Mouse (Mus musculus) hindbrain, embryonic 14.5 days (tissue): Measurements from ENCODE around the gene Alkbh5. TPM values are rescaled to one million over a fixed set of nuclear protein-coding genes. Genes with fewer than 3 reads are reported as not detected.
A peak's percentile ranks its signal among the peaks of the same experiment; 100 is the strongest.

Experiments used
- ATAC-seq: fragments of 200-750 bp; cut with Nextera tagmentation; 2 replicates; pipeline ENCODE4 v1.8.0; 2017; ENCODE audit warnings: moderate number of reproducible peaks, mild to moderate bottlenecking, moderate TSS enrichment, moderate library complexity; ENCODE audit not compliant: low FRiP score
- DNase-seq: peaks from one replicate; pipeline ENCODE4 v3.0.0-alpha.2; 2015; ENCODE audit warnings: low spot score
- H3K27ac ChIP-seq: fragments of 300-500 bp; sonication (generic); 2 replicates; pipeline ENCODE4 v1.5.1; 2014; ENCODE audit warnings: mild to moderate bottlenecking, moderate library complexity
- H3K27me3 ChIP-seq: fragments of 300-500 bp; sonication (generic); 2 replicates; pipeline ENCODE4 v1.6.1; 2014; ENCODE audit warnings: mild to moderate bottlenecking, low read length, mixed read lengths; ENCODE audit not compliant: control insufficient read depth, insufficient read depth
- H3K36me3 ChIP-seq: fragments of 300-500 bp; sonication (generic); replicated peaks from 2 replicates; pipeline ENCODE4 v1.6.1; 2014; ENCODE audit not compliant: control insufficient read depth, insufficient read depth
- H3K4me1 ChIP-seq: fragments of 300-500 bp; sonication (generic); replicated peaks from 2 replicates; pipeline ENCODE4 v1.6.1; 2014; ENCODE audit warnings: antibody characterized with exemption, low read length, mixed read lengths; ENCODE audit not compliant: control insufficient read depth, insufficient read depth
- H3K4me2 ChIP-seq: fragments of 300-500 bp; sonication (generic); replicated peaks from 2 replicates; pipeline ENCODE4 v1.6.1; 2014; ENCODE audit warnings: mild to moderate bottlenecking, moderate library complexity
- H3K4me3 ChIP-seq: fragments of 300-500 bp; sonication (generic); replicated peaks from 2 replicates; pipeline ENCODE4 v1.5.1; 2014; ENCODE audit warnings: mild to moderate bottlenecking, low read length
- H3K9ac ChIP-seq: fragments of 300-500 bp; sonication (generic); 2 replicates; pipeline ENCODE4 v1.6.1; 2014
- H3K9me3 ChIP-seq: fragments of 300-500 bp; sonication (generic); 2 replicates; pipeline ENCODE4 v1.6.1; 2016; ENCODE audit warnings: low read length; ENCODE audit not compliant: control insufficient read depth
- WGBS: fragments of 180-500 bp; shearing (Covaris S2); extraction: QIAGEN DNeasy Blood & Tissue Kit; methylation state at CpG from one replicate; pipeline ENCODE4 v1.1.7; 2014; 5-methylcytosine and 5-hydroxymethylcytosine counted together
- polyA plus RNA-seq: library from polyadenylated mRNA; unstranded; fragments of >200 nt; fragmentation: Nextera tagmentation; extraction: Ambion mirVana; gene quantifications from 2 replicates; pipeline ENCODE4 v1.2.1, GENCODE M21; 2014

The Alkbh5 gene
- polyA plus RNA-seq, 1 experiment from 2014 or later: 20.4 TPM

GRCm38 (mm10) chr11:60518305-60518704 lies 17.9 kb upstream of the Alkbh5 start:
- DNase-seq (no peak), ATAC-seq (no peak)
- Histone ChIP-seq H3K4me1 (no peaks in the 10 kb centered on the region), H3K36me3 (no peaks in the 10 kb centered on the region), H3K4me2 (no peak overlapping the region), H3K9ac (no peak overlapping the region), H3K9me3 (no peaks in the 10 kb centered on the region), H3K27me3 (no peaks in the 10 kb centered on the region), H3K4me3 (no peak overlapping the region), H3K27ac (no peak overlapping the region)
- WGBS: 82% methylated on average over 4 of the region's 4 CpGs

GRCm38 (mm10) chr11:60522027-60522426 lies 14.2 kb upstream of the Alkbh5 start:
- Histone ChIP-seq H3K9ac (no peak overlapping the region), H3K27me3 (no peaks in the 10 kb centered on the region), H3K9me3 (no peaks in the 10 kb centered on the region), H3K4me3 (no peak overlapping the region), H3K4me1 (no peaks in the 10 kb centered on the region), H3K36me3 (no peaks in the 10 kb centered on the region), H3K27ac (no peak overlapping the region), H3K4me2 (no peak overlapping the region)
- no peak for DNase-seq
- WGBS: 84% methylated on average over 5 of the region's 5 CpGs
- ATAC-seq: no peak

DNA sequence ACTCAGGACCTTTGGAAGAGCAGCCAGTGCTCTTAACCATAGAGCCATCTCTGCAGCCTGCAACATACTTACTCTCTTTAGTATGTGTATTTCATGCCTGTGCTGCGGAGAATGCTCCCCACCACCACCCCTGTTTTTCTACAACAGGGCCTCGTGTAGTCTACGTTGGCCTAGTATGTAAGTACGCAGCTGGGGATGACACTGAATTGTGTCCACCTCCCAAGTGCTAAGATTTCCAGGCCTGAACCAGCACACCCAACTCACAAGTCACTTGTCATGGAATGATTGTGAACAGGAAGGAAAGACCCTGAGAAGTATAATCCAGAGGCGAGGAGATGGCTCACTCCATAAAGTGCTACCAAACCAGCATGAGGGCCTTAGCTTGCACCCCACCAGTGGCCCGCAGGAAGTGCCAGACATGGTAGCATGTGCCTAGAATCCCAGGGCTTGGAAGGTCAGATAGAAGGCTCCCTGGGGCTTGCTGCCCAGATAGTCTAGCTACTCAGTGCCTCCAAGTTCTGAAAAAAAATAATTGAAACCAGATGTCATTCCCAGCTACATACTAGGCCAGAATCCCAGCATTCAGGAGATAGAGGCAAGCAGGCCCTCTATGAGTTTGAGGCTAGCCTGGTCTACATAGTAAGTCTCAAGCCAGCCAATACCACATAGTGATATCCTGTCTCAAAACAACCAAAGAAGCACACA lies 13.4 kb upstream of the Alkbh5 start:
- no peak for ATAC-seq
- 92% methylated on average over 6 of the region's 6 CpGs for WGBS
- H3K27ac ChIP-seq: no peak overlapping the region
- no peak overlapping the region for H3K4me3 ChIP-seq
- no peaks in the 10 kb centered on the region for H3K9me3 ChIP-seq
- no peaks in the 10 kb centered on the region for H3K36me3 ChIP-seq
- H3K4me2 ChIP-seq: no peak overlapping the region
- H3K27me3 ChIP-seq: no peaks in the 10 kb centered on the region
- no peaks in the 10 kb centered on the region for H3K4me1 ChIP-seq
- no peak for DNase-seq
- no peak overlapping the region for H3K9ac ChIP-seq

DNA sequence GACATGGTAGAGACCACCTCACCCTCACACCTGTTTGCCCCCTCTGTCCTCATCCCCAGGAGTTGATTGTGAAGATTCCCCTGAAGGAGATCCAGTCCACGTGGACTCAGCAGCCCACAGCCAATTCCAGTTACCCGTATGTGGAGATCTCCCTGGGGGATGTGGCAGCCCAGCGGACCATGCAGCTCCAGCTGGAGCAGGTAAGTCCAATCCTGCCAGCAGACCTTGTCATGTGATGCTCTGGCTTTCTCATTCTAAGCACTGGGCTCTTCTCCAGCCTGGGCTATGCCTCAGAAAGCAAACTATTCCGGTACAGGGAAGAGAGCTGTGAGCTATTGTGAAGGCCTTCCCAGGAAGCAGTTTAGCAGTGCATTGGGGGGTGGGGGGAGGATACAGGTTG lies 9.7 kb upstream of the Alkbh5 start:
- DNase-seq (no peak), ATAC-seq (no peak)
- Histone ChIP-seq H3K9me3 (no peaks in the 10 kb centered on the region), H3K27me3 (no peaks in the 10 kb centered on the region), H3K36me3 (no peaks in the 10 kb centered on the region), H3K4me2 (no peak overlapping the region), H3K9ac (no peak overlapping the region), H3K4me3 (no peak overlapping the region), H3K4me1 (no peaks in the 10 kb centered on the region), H3K27ac (no peak overlapping the region)
- WGBS: 68% methylated on average over 4 of the region's 4 CpGs

GRCm38 (mm10) chr11:60535676-60536075 lies 505 bp upstream of the Alkbh5 start:
- Histone ChIP-seq H3K4me1 (peaks cover 26% of the 10 kb centered on the region), H3K4me2 (peak overlapping the region; percentile 80), H3K4me3 (peak overlapping the region; percentile 80; the same call in 1 of the 2 replicates), H3K27me3 (no peaks in the 10 kb centered on the region), H3K9me3 (no peaks in the 10 kb centered on the region), H3K27ac (peak overlapping the region; percentile 99), H3K36me3 (no peaks in the 10 kb centered on the region), H3K9ac (peak overlapping the region; percentile 68)
- ATAC-seq (no peak), DNase-seq (no peak)
- WGBS: 87% methylated on average over 2 of the region's 2 CpGs

DNA sequence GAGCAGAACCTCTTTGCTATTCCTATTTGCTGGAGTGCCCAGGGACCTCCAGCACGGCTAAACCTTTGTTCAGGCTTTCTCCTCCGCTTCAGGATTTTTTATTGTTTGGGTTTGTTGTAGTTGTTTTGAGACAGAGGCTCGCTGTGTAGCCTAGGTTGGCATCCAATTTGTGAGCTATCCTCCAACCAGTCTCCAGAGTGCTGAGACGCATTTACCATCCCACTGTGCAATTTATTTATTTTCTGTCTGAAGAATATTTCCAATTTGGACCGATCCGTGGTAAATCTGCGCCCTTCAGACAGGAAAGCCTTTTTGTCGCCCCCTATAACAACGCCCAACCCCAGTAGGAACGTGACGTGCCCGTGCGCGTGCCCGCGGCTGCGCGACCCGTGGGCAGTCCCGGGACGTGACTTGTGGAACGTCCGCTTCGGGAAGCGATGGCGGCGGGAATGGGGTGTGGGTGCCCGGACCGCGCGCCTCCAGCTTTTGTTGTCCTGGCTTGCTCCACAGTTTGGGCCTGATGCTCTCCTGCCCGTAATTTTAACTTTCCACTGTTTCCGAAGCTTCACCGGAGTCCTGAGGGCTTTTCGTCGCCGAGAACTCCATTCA lies 782 bp downstream of the Alkbh5 start:
- WGBS: under 1% methylated on average over 37 of the region's 37 CpGs
- H3K4me3 ChIP-seq: peak overlapping the region; percentile 80
- peaks cover 3% of the 10 kb centered on the region; the same call in 1 of the 2 replicates for H3K36me3 ChIP-seq
- H3K4me1 ChIP-seq: peaks cover 37% of the 10 kb centered on the region
- peak overlapping the region; percentile 80 for H3K4me2 ChIP-seq
- H3K27me3 ChIP-seq: no peaks in the 10 kb centered on the region
- peak; percentile 82 for ATAC-seq
- H3K27ac ChIP-seq: peak overlapping the region; percentile 99
- DNase-seq: peak; percentile 93
- H3K9me3 ChIP-seq: no peaks in the 10 kb centered on the region
- H3K9ac ChIP-seq: peak overlapping the region; percentile 68

- WGBS: under 1% methylated on average over 87 of the region's 91 CpGs
- Histone ChIP-seq H3K27ac (peak overlapping the region; percentile 99), H3K4me2 (peak overlapping the region; percentile 80)
Measured at GRCm38 (mm10) chr11:60537468-60538347, 1.5 kb downstream of the Alkbh5 start.

DNA sequence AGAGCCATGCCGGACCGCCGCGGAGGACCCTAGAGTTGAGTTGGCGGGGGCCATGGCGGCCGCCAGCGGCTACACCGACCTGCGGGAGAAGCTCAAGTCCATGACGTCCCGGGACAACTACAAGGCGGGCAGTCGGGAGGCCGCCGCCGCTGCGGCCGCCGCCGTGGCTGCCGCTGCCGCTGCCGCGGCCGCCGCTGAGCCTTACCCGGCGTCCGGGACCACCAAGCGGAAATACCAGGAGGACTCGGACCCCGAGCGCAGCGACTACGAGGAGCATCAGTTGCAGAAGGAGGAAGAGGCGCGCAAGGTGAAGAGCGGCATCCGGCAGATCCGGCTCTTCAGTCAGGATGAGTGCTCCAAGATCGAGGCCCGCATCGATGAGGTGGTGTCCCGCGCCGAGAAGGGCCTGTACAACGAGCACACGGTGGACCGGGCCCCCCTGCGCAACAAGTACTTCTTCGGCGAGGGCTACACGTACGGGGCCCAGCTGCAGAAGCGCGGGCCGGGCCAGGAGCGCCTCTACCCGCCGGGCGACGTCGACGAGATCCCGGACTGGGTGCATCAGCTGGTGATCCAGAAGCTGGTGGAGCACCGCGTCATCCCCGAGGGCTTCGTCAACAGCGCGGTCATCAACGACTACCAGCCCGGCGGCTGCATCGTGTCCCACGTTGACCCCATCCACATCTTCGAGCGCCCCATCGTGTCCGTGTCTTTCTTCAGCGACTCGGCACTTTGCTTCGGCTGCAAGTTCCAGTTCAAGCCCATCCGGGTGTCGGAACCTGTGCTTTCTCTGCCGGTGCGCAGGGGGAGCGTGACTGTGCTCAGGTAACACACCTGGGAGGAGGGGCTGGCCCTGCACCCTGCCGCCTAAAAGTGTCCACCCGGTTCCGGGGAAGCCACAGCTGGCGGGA lies 2.4 kb downstream of the Alkbh5 start:
- under 1% methylated on average over 93 of the region's 93 CpGs for WGBS
- Histone ChIP-seq H3K36me3 (peaks cover 15% of the 10 kb centered on the region), H3K27ac (peak overlapping the region; percentile 99), H3K4me3 (peak overlapping the region; percentile 80), H3K9me3 (no peaks in the 10 kb centered on the region), H3K4me1 (peaks cover 45% of the 10 kb centered on the region), H3K4me2 (peak overlapping the region; percentile 80), H3K9ac (peak overlapping the region; percentile 68), H3K27me3 (no peaks in the 10 kb centered on the region)
- DNase-seq: no peak
- ATAC-seq: no peak; the same call in 1 of the 2 replicates

More at GRCm38 (mm10) chr11:60537468-60538347, 1.5 kb downstream of the Alkbh5 start:
- Histone ChIP-seq H3K36me3 (peaks cover 8% of the 10 kb centered on the region), H3K9me3 (no peaks in the 10 kb centered on the region), H3K27me3 (no peaks in the 10 kb centered on the region), H3K4me3 (peak overlapping the region; percentile 80), H3K9ac (peak overlapping the region; percentile 68), H3K4me1 (peaks cover 40% of the 10 kb centered on the region)
- peak; percentile 87 for ATAC-seq
- DNase-seq: peak; percentile 96
